Comparison of ENCODE assay signal across 8 mouse cellular contexts in the genomic region with DNA sequence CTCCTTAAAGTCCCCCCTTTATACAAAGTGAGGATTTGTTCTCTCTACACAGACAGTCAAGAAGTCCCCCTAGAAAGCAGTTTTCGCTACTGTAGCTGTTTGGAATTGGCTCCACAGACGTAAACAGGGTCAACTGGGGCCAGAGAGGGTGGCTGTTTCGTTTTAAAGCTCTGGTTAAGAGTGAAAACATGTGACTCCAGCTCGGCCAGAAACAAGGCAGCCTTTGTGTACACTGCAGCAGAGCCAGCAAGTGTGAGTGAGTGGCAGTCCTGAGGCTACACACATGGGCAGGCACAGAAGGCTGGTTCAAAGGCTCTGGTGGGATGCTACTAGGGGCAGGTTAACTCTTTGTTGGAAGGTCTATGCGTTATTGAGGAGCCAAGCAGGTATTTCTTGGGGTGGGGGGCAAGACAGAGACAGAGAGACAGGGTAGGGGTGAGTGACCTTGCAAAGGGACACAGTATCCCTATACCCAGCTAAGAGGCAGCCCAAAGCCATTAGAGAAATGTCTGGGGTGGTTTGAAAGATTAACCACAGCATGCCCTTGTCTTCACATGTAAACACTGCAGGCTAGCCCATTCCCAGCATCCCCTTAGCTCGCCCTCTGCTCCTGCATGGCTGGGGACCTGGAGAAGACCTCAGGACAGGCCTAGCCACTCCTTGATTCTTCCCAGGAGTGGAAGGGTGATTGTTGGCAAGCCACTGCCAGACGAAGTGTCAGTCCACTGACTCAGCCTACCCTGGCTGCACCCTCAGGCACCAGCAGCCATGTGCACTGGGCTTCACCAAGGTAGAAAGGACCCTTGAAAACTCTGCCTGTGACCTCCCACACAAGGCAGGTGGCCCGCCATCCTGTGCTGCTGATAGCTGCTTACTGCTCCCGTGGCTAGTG. TPM values are rescaled to one million over a fixed set of nuclear protein-coding genes. Genes with fewer than 3 reads are reported as not detected.
DNase-seq lines count a peak whose midpoint lies in the region; ATAC-seq lines count a peak whose summit lies in the region.

No protein-coding gene starts in this region.

- WGBS in embryonic facial prominence, embryonic 15.5 days: 30% methylated on average over 9 of the region's 9 CpGs
- 39% methylated on average over 9 of the region's 9 CpGs for WGBS in stomach, embryonic 16.5 days

- DNase-seq in ovary, adult 18-20 months (ENCODE audit: low spot score): peak; percentile 41
- DNase-seq in ovary, postnatal 10 days (ENCODE audit: low spot score): no peak
- DNase-seq in heart, postnatal 25 days (ENCODE audit: low spot score): peak; percentile 53
- DNase-seq in kidney, postnatal 36 days: peak; percentile 78 to 89
- peak; percentile 84 for DNase-seq in lung, postnatal 36 days
- DNase-seq in spleen, postnatal 10 days (ENCODE audit: low spot score in 2 of 2): no peak

- no peaks in the 10 kb centered on the region for H3K27me3 ChIP-seq in embryonic facial prominence, embryonic 15.5 days
- H3K27me3 ChIP-seq in stomach, embryonic 16.5 days (ENCODE audit: control insufficient read depth, insufficient read depth, low read length): no peaks in the 10 kb centered on the region

- ATAC-seq in embryonic facial prominence, embryonic 15.5 days (ENCODE audit: insufficient number of reproducible peaks, low FRiP score, low TSS enrichment, low read depth): peak; percentile 77
- ATAC-seq in stomach, embryonic 16.5 days (ENCODE audit: insufficient read depth, low FRiP score): peak; percentile 89

- H3K4me1 ChIP-seq in embryonic facial prominence, embryonic 15.5 days: peaks cover 28% of the 10 kb centered on the region
- H3K4me1 ChIP-seq in stomach, embryonic 16.5 days (ENCODE audit: control insufficient read depth, insufficient read depth, low read length): peaks cover 20% of the 10 kb centered on the region

- no peaks in the 10 kb centered on the region for H3K9me3 ChIP-seq in embryonic facial prominence, embryonic 15.5 days (replicated peaks)
- no peaks in the 10 kb centered on the region for H3K9me3 ChIP-seq in stomach, embryonic 16.5 days (replicated peaks; ENCODE audit: control insufficient read depth, low read length)

- H3K9ac ChIP-seq in embryonic facial prominence, embryonic 15.5 days: no peak overlapping the region
- H3K9ac ChIP-seq in stomach, embryonic 16.5 days (ENCODE audit: low read length): peak overlapping the region; percentile 23; the same call in 1 of the 2 replicates

- intact Hi-C loops in heart, postnatal 25 days (cut with DNase I): no loop called here

- peak overlapping the region; percentile 72 for H3K27ac ChIP-seq in embryonic facial prominence, embryonic 15.5 days (replicated peaks)
- peak overlapping the region; percentile 71 for H3K27ac ChIP-seq in stomach, embryonic 16.5 days (ENCODE audit: low read length)

- no peak overlapping the region for H3K4me2 ChIP-seq in embryonic facial prominence, embryonic 15.5 days (replicated peaks)
- no peak overlapping the region; the same call in 1 of the 2 replicates for H3K4me2 ChIP-seq in stomach, embryonic 16.5 days (ENCODE audit: low read depth, low read length)

- H3K4me3 ChIP-seq in embryonic facial prominence, embryonic 15.5 days (replicated peaks): no peak overlapping the region
- no peak overlapping the region for H3K4me3 ChIP-seq in stomach, embryonic 16.5 days (replicated peaks; ENCODE audit: low read length)

- H3K36me3 ChIP-seq in embryonic facial prominence, embryonic 15.5 days: no peaks in the 10 kb centered on the region
- H3K36me3 ChIP-seq in stomach, embryonic 16.5 days (ENCODE audit: control insufficient read depth, insufficient read depth, low read length): no peaks in the 10 kb centered on the region

RNA-seq across cellular contexts. Expression of gene Bmf, which starts 29.2 kb away (rescaled TPM):
- polyA plus RNA-seq in embryonic facial prominence, embryonic 15.5 days (2015; fragmentation: Nextera tagmentation; extraction: Ambion mirVana): 5.1 and 6.7 TPM in 2 replicates
- total RNA-seq in heart, postnatal 25 days (2021): 10 to 100 TPM in 1 of 2 experiments, 1 to 10 TPM in 1; 7.3 to 11.5 TPM
- polyA plus RNA-seq in stomach, embryonic 16.5 days (2015; fragmentation: Nextera tagmentation; extraction: Ambion mirVana): 4.2 and 4.4 TPM in 2 replicates

RNA-seq across cellular contexts. Expression of gene Srp14, which starts 40.8 kb away (rescaled TPM):
- polyA plus RNA-seq in embryonic facial prominence, embryonic 15.5 days (2015; fragmentation: Nextera tagmentation; extraction: Ambion mirVana): 258 and 285 TPM in 2 replicates
- 100 to 1,000 TPM; 107 to 116 TPM for total RNA-seq in heart, postnatal 25 days (2021)
- 214 and 229 TPM in 2 replicates for polyA plus RNA-seq in stomach, embryonic 16.5 days (2015; fragmentation: Nextera tagmentation; extraction: Ambion mirVana)

Comparison
In these comparisons a context has a peak if more than half of its experiments do, and no peak if none do; other contexts are left out.
1. DNase-seq: peak in ovary, adult 18-20 months (single experiment), heart, postnatal 25 days (single experiment), kidney, postnatal 36 days (2 of 2) and lung, postnatal 36 days (single experiment); none in ovary, postnatal 10 days (single experiment) and spleen, postnatal 10 days (0 of 2).